Mouse (Mus musculus) myocyte (in vitro differentiated cells): ENCODE measurements around the gene Cdc42se2.

Source experiments
- CEBPB ChIP-seq: IDR thresholded peaks from 2 replicates; pipeline ENCODE4 v1.6.1; 2011; ENCODE audit warnings: mild to moderate bottlenecking, moderate library complexity; ENCODE audit not compliant: poor library complexity, insufficient read depth, severe bottlenecking
- E2F4 ChIP-seq: IDR thresholded peaks from one replicate; pipeline ENCODE4 v1.6.1; 2011; ENCODE audit warnings: mild to moderate bottlenecking, control low read depth, moderate library complexity; ENCODE audit not compliant: insufficient read depth
- MAX ChIP-seq: IDR thresholded peaks from one replicate; pipeline ENCODE4 v1.6.1; 2011; ENCODE audit warnings: low read depth, mild to moderate bottlenecking, control low read depth
- MYOD1 ChIP-seq, 3 experiments: IDR thresholded peaks; one replicate each; pipeline ENCODE4 v1.6.1; 2011; ENCODE audit warnings: control low read depth in 2 of 3, low read depth in 2 of 3, mild to moderate bottlenecking in 2 of 3, moderate library complexity in 1 of 3; ENCODE audit not compliant: insufficient read length in 2 of 3, control insufficient read depth in 1 of 3
- MYOG ChIP-seq, 3 experiments: IDR thresholded peaks; one replicate each; pipeline ENCODE4 v1.6.1; 2011; ENCODE audit warnings: control low read depth in 2 of 3, low read depth in 2 of 3, mild to moderate bottlenecking in 2 of 3; ENCODE audit not compliant: insufficient read length in 2 of 3, control insufficient read depth in 1 of 3, insufficient read depth in 1 of 3
- POLR2A ChIP-seq: IDR thresholded peaks from one replicate; pipeline ENCODE4 v1.6.1; 2011; ENCODE audit warnings: low read depth, mild to moderate bottlenecking, control low read depth, moderate library complexity; ENCODE audit not compliant: insufficient read length
- POLR2AphosphoS2 ChIP-seq: IDR thresholded peaks from one replicate; pipeline ENCODE4 v1.6.1; 2011; ENCODE audit warnings: low read depth, control low read depth; ENCODE audit not compliant: insufficient read length
- REST ChIP-seq: IDR thresholded peaks from one replicate; pipeline ENCODE4 v1.6.1; 2011; ENCODE audit warnings: mild to moderate bottlenecking, control low read depth, moderate library complexity; ENCODE audit not compliant: insufficient read depth, insufficient read length
- SRF ChIP-seq: IDR thresholded peaks from one replicate; pipeline ENCODE4 v1.6.1; 2011; ENCODE audit warnings: low read depth; ENCODE audit not compliant: control insufficient read depth, insufficient read length
- TCF12 ChIP-seq: IDR thresholded peaks from one replicate; pipeline ENCODE4 v1.6.1; 2011; ENCODE audit warnings: mild to moderate bottlenecking, control low read depth; ENCODE audit not compliant: poor library complexity, insufficient read depth, severe bottlenecking
- TCF3 ChIP-seq: IDR thresholded peaks from one replicate; pipeline ENCODE4 v1.6.1; 2011; ENCODE audit warnings: low read depth, control low read depth; ENCODE audit not compliant: insufficient read length
- USF1 ChIP-seq: IDR thresholded peaks from one replicate; pipeline ENCODE4 v1.6.1; 2011; ENCODE audit warnings: low read depth, mild to moderate bottlenecking, control low read depth, moderate library complexity

DNA sequence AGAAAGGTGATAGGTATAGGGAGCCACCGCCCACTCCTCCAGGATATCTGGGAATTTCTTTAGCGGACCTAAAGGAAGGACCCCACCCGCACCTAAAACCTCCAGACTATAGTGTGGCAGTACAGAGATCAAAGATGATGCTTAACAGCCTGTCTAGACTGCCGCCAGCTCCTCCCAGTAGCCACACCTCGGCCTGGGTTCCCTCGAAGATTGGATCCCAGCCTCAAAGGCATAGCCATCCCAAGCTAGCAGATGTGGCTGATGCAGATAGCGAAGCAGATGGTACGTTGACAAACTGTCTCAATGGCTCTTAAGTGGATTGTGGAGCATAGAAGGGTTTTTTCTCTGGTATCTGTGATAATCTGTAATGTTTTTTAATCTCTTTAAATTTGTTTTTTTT, 93.2 kb downstream of the Cdc42se2 start:
- TF ChIP-seq USF1 (no peak), TCF12 (no peak), POLR2A (no peak), POLR2AphosphoS2 (no peak), E2F4 (no peak), SRF (no peak), MAX (no peak), MYOD1 (IDR thresholded peaks at IDR 0.05; ENCODE audit: control insufficient read depth in 1 of 3, insufficient read length in 2 of 3, low read depth in 2 of 3) (no peak), CEBPB (no peak), REST (no peak), MYOG (IDR thresholded peaks at IDR 0.05; ENCODE audit: control insufficient read depth in 1 of 3, insufficient read depth in 1 of 3, insufficient read length in 2 of 3, low read depth in 2 of 3) (no peak), TCF3 (no peak)
